Comparison of ENCODE assay signal across 14 mouse cellular contexts in the genomic region with DNA sequence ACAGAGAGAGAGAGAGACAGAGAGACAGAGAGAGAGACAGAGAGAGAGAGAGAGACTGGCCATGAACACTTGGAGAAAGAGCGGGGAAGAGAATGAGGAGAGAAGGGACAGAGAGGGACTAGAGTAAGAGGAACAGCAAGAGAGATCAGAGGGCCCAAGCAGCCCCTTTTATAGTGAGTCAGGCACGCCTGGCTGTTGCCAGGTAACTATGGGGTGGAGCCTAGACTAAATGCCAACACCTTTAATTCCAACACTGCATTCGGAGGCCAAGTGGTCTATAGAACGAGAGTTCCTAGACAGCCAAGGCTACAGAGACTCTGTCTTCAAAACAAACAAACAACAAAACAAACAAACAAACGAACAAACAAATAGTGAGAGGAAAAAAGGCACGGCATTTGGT.
"Had no signal": no experiment of that assay in that cellular context is flagged by ENCODE, and none has a peak within 500 bp of the region (broad histone marks: within the 10 kb centered on the region; RNA-seq: fewer than 3 reads in every experiment).

No protein-coding gene starts in this region.

- H3K4me3 ChIP-seq: kidney, embryonic 15.5 days; midbrain, embryonic 10.5 days; myocyte; neural tube, embryonic 15.5 days had no signal

- H3K27me3 ChIP-seq: kidney, embryonic 15.5 days; neural tube, embryonic 15.5 days had no signal

- H3K36me3 ChIP-seq: kidney, embryonic 15.5 days; midbrain, embryonic 10.5 days; neural tube, embryonic 15.5 days had no signal

- H3K27ac ChIP-seq: liver, embryonic 14.5 days; midbrain, embryonic 10.5 days; neural tube, embryonic 15.5 days had no signal

- H3K9me3 ChIP-seq: kidney, embryonic 15.5 days; midbrain, embryonic 10.5 days; neural tube, embryonic 15.5 days had no signal

- DNase-seq: kidney, postnatal 14 days; left cerebral cortex, postnatal 4 days; lung, adult 18-20 months; lung, postnatal 10 days; lung, postnatal 4 days; midbrain, embryonic 14.5 days; right cerebral cortex, adult 18-20 months; right cerebral cortex, postnatal 25 days; thymus, adult 18-20 months had no signal

- H3K9ac ChIP-seq: kidney, embryonic 15.5 days; liver, embryonic 14.5 days; neural tube, embryonic 15.5 days had no signal

- H3K4me2 ChIP-seq: neural tube, embryonic 15.5 days had no signal
